Mouse (Mus musculus): Measurements from ENCODE around the gene Pear1. TPM values are rescaled to one million over a fixed set of nuclear protein-coding genes. Genes with fewer than 3 reads are reported as not detected.
"Not testable (repeated sequence)": the region's sequence is repeated elsewhere in the genome, so short reads cannot be mapped to it uniquely, and the experiment has no call there.

The Pear1 gene
- total RNA-seq (2021): 1 to 10 TPM; 4.8 to 8.3 TPM
- long read RNA-seq, experiment 1, partial matches to known transcripts: 1 of 5 reads
- long read RNA-seq, experiment 1, other reads (novel, unspliced or antisense): 3 of 5 reads
- long read RNA-seq, experiment 2, partial matches to known transcripts: 0 of 1 reads
- long read RNA-seq, experiment 2, other reads (novel, unspliced or antisense): 1 of 1 reads

- DNase-seq; intact Hi-C loops (cut with DNase I): not testable (repeated sequence)
These were observed at the start of gene Pear1 for GRCm38 (mm10) chr3:87824206-87824605. TSS of gene Pear1 (minus strand) at chr3:87824306.

- intact Hi-C loops (cut with DNase I): not testable (repeated sequence)
These were observed 40.0 kb upstream of the Pear1 start for GRCm38 (mm10) chr3:87864111-87864510.

GRCm38 (mm10) chr3:87859813-87860212 lies 35.7 kb upstream of the Pear1 start:
- no peak for DNase-seq
- intact Hi-C loops (cut with DNase I): loop anchor here (5.0 kb wide), 1 partner anchor 88 kb away; no protein-coding TSS in a partner anchor

More at GRCm38 (mm10) chr3:87864111-87864510, 40.0 kb upstream of the Pear1 start:
- not testable (repeated sequence) for DNase-seq

- DNase-seq: no peak
- intact Hi-C loops (cut with DNase I): loop anchor here (5.0 kb wide), 1 partner anchor 85 kb away; no protein-coding TSS in a partner anchor
These were observed 33.6 kb upstream of the Pear1 start for GRCm38 (mm10) chr3:87857666-87858065.

GRCm38 (mm10) chr3:87855936-87856335 lies 31.8 kb upstream of the Pear1 start:
- no peak for DNase-seq

GRCm38 (mm10) chr3:87854795-87855568 lies 30.9 kb upstream of the Pear1 start:
- intact Hi-C loops (cut with DNase I): loop anchor here (5.0 kb wide), 1 partner anchor 83 kb away; no protein-coding TSS in a partner anchor

More at GRCm38 (mm10) chr3:87855936-87856335, 31.8 kb upstream of the Pear1 start:
- intact Hi-C loops (cut with DNase I): loop anchor here (5.0 kb wide), 1 partner anchor 84 kb away; no protein-coding TSS in a partner anchor

GRCm38 (mm10) chr3:87849117-87849516 lies 25.0 kb upstream of the Pear1 start:
- intact Hi-C loops (cut with DNase I): no loop called here
- no peak for DNase-seq

More at GRCm38 (mm10) chr3:87854795-87855568, 30.9 kb upstream of the Pear1 start:
- DNase-seq: no peak

- intact Hi-C loops (cut with DNase I): no loop called here
- DNase-seq: no peak
These were observed 23.6 kb upstream of the Pear1 start for GRCm38 (mm10) chr3:87847680-87848079.

- intact Hi-C loops (cut with DNase I): no loop called here
- DNase-seq: no peak
These were observed 22.6 kb upstream of the Pear1 start, which contains the start of gene Sh2d2a for GRCm38 (mm10) chr3:87846650-87847110. TSS of gene Sh2d2a (plus strand) at chr3:87846755.

GRCm38 (mm10) chr3:87846186-87846585 lies 22.1 kb upstream of the Pear1 start:
- intact Hi-C loops (cut with DNase I): no loop called here
- DNase-seq: no peak

- intact Hi-C loops (cut with DNase I): no loop called here
- no peak for DNase-seq
These were observed 20.9 kb upstream of the Pear1 start for GRCm38 (mm10) chr3:87844981-87845380.

- intact Hi-C loops (cut with DNase I): no loop called here
- DNase-seq: no peak
These were observed 16.8 kb upstream of the Pear1 start for GRCm38 (mm10) chr3:87840858-87841257.

- intact Hi-C loops (cut with DNase I): no loop called here
- DNase-seq: peak in 1 of 2 experiments; percentile 65
These were observed 14.5 kb upstream of the Pear1 start for GRCm38 (mm10) chr3:87838622-87839021.

- intact Hi-C loops (cut with DNase I): no loop called here
- no peak for DNase-seq
These were observed 9.4 kb upstream of the Pear1 start for GRCm38 (mm10) chr3:87833482-87833881.

GRCm38 (mm10) chr3:87832109-87832859 lies 8.2 kb upstream of the Pear1 start:
- DNase-seq: no peak
- intact Hi-C loops (cut with DNase I): no loop called here

GRCm38 (mm10) chr3:87829025-87829424 lies 4.9 kb upstream of the Pear1 start:
- intact Hi-C loops (cut with DNase I): no loop called here
- no peak for DNase-seq

- DNase-seq: no peak
These were observed 4.3 kb upstream of the Pear1 start for GRCm38 (mm10) chr3:87828435-87828834.

GRCm38 (mm10) chr3:87818226-87818625 lies 5.9 kb downstream of the Pear1 start:
- no peak for DNase-seq
- intact Hi-C loops (cut with DNase I): loop anchor here (1.0 to 5.0 kb wide), 2 partner anchors 23 to 61 kb away; partner anchors contain the start of gene Ntrk1

More at GRCm38 (mm10) chr3:87828435-87828834, 4.3 kb upstream of the Pear1 start:
- intact Hi-C loops (cut with DNase I): no loop called here

- peak; percentile 39 to 67 for DNase-seq
- intact Hi-C loops (cut with DNase I): loop anchor here (2.0 to 5.0 kb wide), 2 partner anchors 46 to 59 kb away; no protein-coding TSS in a partner anchor
These were observed 7.4 kb downstream of the Pear1 start for GRCm38 (mm10) chr3:87816646-87817093.

GRCm38 (mm10) chr3:87816166-87816565 lies 7.9 kb downstream of the Pear1 start:
- no peak for DNase-seq
- intact Hi-C loops (cut with DNase I): loop anchor here (2.0 to 5.0 kb wide), 2 partner anchors 45 to 59 kb away; no protein-coding TSS in a partner anchor

Data from gastrocnemius, postnatal 36 days (tissue).